Mouse (Mus musculus): ENCODE measurements at regions not wholly inside any gene's neighbourhood (a gene's known extent, or its start where the extent isn't known, plus 50 kb on each side); places are given as distances from the start of the nearest gene placed in this dataset.
"Not testable (repeated sequence)": the region's sequence is repeated elsewhere in the genome, so short reads cannot be mapped to it uniquely, and the experiment has no call there.

DNA sequence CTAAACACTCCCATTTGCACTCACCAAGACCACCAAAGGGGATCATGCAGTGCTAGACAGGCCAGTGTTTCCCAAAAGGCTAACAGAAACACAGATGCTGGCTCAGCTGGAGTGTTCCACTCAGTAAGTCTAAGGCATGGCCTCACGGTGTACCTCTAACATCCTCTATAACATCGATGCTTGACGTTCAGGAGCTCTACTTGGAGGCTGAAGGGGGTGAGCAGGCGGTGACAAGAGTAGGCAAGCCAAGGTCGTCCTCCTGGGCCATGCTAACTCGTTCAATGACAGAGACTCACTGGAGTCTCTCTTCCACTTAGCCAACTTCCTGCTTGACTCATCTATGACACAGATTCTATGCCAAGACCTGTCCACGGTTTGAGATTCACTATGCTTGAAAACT, 105.9 kb upstream of the Fhl2 start:
- DNase-seq (ENCODE audit: extremely low spot score in 1 of 2, low spot score in 1 of 2), result no peak

DNA sequence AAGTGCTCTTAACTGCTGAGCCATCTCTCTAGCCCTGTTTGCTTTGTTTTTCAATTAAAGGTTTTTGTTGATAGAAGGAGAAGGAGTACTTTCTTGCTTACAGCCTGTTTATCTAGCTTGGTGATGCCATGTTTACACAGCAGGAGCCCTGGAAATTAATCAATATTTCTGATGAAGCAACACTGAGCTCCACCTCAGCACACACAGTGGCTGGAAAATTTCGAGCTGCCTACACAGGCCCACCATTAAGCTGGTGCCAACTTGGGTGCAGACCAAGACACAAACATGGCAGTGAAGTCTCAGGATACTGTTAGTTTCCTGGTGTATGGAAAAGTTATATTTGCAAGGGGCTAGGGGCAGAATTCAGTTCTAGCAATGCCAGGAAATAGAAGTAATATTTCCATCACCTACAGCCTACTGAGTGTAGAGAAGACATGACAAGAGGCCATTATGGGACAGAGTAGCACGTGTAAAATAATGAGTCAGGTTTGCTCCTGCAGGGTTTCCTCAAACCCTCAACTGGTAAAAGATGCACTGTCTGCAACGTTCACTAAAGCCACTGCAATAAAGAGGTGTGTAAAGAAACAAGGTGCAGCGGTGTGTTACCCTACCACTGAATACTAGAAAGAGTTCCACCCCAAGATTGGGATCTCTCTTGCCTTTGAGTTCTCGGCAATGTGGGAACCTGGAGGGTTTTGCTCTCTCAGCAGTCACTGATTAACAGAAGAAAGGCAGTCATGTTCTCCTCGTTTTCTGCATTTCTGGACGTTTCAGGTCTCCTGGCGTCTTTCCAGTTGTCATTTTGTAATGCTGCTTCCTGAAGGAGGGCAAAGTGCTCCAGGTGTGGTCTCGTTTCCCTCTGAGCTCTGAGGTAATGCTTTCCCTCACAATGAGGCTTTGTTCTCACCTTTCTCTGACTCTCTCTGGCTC, 108.8 kb upstream of the Fhl2 start:
- no peak for DNase-seq (ENCODE audit: extremely low spot score in 1 of 2, low spot score in 1 of 2)

DNA sequence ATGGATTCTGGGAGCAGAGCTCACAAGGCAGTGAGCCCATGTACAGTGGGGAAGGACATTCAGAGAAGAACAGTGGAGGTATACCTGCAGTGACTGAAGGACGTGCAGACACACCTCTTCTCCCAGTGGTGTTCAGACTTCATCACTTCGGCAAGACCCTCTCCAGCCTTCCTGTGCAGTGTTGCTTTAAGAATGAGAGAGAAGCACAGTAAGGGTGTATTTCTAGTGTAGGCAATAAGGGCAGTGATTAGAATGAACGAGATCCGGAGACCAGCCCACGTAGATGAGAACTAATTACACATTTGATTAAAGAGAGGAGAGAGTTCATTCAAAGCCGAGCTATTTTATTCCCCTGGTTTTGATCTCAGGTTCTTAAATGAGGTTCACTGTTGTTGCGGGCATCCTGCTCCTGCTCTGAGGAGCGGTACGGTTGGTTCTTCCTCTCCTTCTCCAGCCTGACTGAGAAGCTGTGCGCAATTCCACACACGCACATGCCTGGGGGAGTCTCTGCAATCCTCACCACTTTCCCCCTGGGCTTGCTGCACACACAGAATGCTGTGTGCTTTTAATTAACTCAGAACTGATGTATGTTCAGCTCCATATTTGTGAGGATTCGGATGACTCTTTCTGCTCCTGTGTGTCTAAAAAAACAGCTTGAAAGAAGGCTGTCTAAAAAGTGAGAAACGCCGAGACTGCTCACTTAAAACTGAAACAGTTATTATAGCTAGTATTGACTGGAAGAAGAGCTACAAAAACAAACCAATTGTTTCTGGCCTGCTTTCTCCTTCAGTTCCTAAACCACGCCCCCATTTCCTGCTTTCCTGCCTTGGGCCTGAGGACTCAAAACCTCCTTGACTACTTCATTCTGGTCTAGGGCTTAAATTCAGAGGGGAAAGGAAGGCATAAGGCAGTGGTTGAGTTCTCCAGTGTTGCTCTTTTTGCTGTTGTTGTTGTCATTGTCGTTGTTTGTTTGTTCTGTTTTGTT, 114.2 kb upstream of the Fhl2 start:
- peak in 1 of 2 experiments; percentile 13 for DNase-seq (ENCODE audit: extremely low spot score in 1 of 2, low spot score in 1 of 2)

DNA sequence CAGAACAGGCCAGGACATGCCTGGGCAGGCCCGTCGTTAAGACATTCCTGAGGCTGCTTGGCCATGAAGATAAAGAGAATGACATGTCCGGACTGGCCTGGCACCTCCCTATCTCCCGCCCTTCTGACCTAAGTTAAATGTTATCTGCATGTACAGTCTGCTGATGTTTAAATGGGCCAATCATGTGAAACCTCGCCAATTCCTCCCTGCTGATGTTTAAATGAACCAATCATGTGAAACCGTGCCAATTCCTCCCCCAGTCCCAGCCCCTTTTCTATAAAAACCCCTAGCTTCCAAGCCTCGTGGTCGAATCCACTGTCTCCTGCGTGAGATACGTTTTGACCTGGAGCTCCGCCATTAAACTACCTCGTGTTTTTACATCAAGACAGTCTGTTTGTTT, 119.5 kb upstream of the Fhl2 start:
- not testable (repeated sequence) for DNase-seq (ENCODE audit: extremely low spot score in 1 of 2, low spot score in 1 of 2)

DNA sequence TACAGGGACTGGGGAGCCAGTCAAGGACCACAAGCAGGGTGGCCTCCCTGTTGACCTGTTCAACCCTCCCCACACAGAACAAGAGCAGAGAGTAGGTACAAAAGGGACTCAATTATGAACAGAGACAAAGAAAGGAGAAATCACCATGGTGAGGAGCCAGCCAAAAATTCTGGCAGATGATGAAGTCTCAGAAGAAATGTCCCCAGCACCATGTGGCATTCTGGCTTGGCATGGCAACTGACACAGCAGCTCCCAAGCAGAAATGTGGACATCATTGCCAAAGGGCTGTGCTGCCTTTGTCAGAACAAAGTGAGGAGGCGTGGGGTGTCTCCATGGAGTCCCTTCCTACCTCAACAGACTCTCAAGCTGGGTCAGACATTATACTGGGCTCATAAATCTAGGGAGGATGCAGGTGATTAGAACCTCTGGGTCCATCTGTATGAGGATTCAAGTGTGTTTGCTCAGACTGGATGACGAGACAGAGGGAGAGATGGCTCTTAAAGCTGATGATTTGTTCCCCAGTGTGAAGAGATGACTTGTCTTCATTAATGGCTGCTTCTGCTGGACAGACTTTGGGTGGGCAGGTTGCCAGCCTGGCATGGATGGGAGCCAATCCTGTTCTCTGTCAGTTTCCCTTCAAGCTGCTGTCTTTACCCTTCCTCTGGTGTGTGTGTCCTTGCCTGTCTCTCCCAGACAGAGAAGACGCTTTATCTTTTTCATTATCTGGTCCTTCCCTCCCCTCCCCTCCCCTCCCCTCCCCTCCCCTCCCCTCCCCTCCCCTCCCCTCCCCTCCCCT, 120.5 kb upstream of the Fhl2 start:
- DNase-seq (ENCODE audit: extremely low spot score in 1 of 2, low spot score in 1 of 2), result peak in 1 of 2 experiments; percentile 19

DNA sequence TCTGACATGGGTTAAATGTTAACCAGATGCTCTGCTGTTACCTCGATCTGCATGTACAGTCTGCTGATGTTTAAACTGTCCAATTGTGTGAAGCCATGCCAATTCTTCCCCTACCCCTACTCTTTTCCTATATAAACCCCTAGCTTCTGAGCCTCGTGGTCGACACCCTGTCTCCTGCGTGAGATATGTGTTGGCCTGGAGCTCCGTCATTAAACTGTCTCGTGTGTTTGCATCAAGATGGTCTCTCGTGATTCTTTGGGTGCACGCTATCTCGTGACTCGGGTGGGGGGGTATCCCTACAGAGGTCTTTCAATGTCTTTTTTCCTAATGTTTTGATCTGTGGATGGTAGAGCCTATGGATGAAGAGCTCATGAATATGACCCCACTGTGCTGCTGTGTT, 110.9 kb upstream of the Nck2 start:
- not testable (repeated sequence) for DNase-seq (ENCODE audit: extremely low spot score in 1 of 2, low spot score in 1 of 2)

DNA sequence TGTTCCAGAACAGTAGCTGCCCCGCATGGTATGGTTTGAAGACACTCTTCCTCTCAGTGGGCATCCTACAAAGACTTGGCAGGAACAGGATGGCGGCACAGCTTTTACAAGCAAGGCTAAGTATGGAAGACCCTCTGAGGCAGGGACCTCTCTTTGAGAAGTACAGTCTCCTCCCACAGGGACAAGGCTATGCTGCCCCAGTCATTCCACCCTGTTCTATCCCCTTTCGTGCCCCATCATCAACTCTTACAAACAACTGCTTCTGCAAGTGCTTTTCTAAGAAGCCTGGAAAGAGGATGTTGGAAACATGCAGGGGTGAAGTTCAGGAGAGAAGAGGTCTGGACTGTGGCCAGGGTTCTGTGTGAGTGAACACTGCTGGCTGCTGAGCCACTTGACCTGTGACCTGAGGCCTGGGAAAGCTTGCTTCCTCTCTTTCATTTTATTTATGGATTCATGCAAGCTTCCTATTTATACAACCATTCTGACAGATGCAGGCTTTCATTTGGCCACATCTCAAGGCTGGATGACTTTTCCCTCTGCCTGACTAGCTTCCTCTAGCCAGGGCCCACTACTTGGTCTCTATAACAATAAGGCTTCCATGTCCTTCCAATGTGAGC, 107.1 kb upstream of the Nck2 start:
- DNase-seq (ENCODE audit: extremely low spot score in 1 of 2, low spot score in 1 of 2), result no peak

DNA sequence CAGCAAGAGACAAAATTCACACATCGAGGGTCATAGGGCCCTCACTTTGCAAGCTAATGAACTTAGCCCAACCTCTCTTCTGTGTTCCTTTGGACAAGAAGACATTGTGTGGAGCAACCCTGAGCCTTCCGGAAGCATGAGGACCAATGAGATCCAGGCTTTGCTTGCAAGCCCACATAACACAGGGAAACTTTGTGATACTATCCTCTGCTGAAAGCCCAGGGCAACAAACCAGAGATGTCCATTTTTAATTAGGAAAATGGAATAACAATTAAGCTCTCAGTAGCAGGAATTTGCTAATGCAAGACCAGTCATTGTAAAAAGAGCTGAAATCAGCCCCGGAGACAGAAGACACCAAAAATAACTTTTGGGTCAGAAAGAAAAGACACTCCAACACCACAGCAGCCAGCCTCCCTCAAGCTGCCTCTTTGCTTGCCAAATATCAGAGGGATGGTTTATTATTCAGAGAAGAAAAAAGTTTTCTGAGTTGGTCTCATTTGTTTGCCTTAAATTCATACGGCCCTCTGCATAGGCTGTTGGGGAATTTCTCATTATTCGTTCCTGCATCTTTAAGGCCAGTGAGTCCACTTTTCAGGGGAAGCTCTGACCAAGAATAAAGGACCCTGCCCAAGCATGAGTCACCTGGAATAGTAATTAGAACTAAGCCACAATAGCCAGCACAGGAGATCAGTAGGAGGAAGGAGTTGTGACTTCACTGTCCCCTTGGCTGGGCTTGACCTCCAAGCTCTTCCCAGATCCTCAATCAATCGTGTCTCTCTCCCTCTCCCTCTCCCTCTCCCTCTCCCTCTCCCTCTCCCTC, 106.1 kb upstream of the Nck2 start:
- DNase-seq (ENCODE audit: extremely low spot score in 1 of 2, low spot score in 1 of 2), result no peak

DNA sequence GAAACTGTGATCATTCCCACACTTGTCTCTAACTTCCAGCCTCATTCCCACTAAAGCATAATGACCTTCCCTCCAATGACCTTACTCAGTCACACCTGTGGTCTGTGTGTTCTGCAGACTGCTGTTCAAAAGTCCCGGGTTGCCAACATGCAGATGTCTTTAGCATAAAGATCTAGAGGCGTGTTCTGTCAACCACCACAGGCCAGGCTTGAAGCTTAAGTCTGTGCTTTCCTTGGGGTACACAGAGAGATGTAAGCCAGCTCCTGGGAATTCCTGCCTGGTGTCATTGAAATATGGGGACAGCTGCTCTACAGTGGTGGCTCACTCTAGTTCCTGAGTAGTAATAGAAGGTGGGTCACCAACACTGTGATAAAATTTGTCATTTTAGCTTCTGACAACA, 101.5 kb upstream of the Nck2 start:
- DNase-seq (ENCODE audit: extremely low spot score in 1 of 2, low spot score in 1 of 2), result no peak

DNA sequence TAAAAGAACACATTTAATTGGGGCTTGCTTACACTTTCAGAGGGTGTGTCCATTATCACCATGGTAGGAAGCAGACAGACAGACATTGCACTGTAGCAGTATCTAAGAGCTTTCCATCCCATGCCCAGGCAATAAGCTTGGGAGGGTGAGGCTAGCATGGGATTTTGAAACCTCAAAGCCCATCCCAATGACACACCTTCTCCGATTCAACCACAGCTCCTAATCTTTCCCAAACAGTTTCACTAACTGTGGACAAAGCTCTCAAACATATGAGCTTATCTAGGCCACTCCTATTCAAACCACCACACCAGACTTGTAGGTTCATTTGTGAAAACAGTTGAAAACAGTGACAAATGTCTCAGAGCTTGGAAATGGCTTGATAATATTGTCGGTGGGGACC, 101.0 kb upstream of the Nck2 start:
- no peak for DNase-seq (ENCODE audit: extremely low spot score in 1 of 2, low spot score in 1 of 2)

DNA sequence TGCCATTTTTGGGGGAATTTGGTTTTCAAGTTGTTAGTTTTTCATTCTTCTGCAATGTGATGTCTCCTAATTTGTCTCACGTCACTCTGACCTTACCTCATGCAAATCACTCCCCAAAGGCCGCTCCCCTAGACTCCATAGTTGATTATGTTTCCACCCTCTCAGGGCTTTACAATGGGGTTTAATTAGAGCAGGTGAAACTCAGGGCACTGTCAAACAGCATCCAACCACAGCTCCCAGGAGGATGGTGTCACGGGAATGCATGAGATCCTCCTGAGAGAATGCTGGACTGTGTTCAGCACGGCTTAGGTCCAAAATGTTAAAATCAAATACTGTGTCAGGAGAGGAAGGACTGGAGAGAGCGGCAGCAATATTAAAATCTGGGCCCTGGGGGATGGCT, 100.4 kb upstream of the Nck2 start:
- no peak for DNase-seq (ENCODE audit: extremely low spot score in 1 of 2, low spot score in 1 of 2)

DNA sequence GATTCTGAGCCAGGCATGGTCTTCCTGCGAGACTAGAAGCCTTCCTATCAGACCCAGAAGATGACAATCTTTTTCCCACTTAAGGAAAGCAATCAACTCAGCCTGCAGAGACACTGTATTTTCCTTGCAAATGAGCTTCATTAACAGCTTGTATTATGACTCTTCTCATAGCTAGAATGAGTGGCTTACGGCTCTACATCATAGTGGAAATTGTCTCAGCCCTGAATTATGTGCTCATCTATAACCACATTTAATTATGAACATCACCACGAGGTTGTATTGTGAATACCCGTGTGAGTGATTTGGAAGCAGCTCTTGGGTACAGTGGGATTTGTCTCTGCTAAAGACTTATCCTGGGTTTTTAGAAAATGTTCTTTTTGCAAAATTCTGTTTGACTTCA, 97.2 kb upstream of the Nck2 start:
- DNase-seq (ENCODE audit: extremely low spot score in 1 of 2, low spot score in 1 of 2), result no peak

DNA sequence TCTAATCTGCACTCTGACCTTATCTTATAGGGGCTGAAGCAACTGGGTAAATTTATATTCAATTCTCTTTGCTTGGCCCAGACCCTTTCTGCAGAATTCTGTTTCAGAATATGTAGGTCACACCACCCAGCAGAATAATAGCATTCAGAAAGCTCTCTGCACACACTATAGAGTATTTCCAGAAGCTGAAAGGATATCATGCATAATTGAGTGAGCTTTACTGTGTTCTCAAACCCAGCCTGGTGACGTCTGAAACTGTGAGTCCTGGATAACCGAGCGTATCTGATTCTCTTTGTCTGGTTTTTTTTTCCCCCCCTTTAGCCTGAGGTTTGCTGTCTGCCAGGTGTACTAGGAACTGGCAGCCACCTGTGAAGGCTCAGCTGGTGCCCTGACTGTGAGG, 94.4 kb upstream of the Nck2 start:
- DNase-seq (ENCODE audit: extremely low spot score in 1 of 2, low spot score in 1 of 2), result no peak

DNA sequence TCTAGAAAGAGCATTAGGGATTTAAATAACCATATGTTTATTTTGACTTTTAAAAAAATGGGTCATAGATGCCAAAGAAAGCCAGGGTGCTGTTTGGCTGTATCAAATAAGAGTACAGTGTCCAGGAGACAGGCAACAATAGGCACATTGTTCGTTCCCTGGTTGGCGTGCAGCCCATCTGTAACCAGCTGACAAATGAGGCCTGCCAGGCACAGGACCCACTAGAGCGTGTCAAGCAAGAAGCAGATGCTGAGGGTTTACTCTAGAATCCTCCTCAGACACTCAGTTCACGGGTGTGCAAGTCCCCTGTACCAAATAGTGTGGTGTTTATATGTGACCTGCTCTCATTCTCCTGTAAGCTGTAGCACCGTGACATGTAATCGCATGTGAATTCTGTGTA, 86.2 kb upstream of the Nck2 start:
- DNase-seq (ENCODE audit: extremely low spot score in 1 of 2, low spot score in 1 of 2), result peak in 1 of 2 experiments; percentile 42

DNA sequence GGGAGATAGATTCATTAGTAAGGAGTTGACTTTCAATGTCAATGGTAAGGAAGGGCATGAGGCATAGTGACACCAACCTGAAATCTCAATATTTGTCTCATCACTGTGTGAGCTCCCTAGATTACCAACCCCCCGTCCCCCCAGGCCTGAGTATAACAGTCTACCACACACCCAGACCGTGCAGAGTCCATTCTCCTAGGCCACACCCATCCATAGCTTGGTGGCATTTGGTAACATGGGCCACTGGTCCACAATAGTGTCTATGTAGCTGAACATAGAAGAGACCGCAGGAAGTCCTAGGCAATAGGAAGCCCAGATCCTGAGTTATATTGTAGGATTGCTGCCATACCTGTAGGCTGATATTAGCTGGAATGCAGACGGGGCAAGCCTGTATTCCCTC, 84.7 kb upstream of the Nck2 start:
- no peak for DNase-seq (ENCODE audit: extremely low spot score in 1 of 2, low spot score in 1 of 2)

DNA sequence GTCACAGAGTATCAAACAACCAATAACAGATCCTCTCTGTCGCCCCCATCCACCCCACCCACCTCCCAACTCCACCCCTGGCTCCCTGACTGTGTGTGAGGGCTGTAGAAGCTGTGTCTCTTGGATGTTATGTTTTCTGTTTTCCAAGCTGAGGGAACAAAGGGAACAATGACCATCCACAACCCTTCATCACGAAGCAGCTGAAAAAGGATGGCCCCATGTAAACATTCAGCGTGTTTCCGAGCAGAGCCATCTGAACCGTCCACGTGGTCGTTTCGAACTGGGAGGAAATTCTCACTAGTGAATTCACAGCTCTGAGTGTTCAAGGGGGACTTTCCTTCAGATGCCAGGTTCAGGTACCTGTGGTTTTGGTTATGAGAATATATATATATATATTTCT, 84.1 kb upstream of the Nck2 start:
- DNase-seq (ENCODE audit: extremely low spot score in 1 of 2, low spot score in 1 of 2), result no peak

DNA sequence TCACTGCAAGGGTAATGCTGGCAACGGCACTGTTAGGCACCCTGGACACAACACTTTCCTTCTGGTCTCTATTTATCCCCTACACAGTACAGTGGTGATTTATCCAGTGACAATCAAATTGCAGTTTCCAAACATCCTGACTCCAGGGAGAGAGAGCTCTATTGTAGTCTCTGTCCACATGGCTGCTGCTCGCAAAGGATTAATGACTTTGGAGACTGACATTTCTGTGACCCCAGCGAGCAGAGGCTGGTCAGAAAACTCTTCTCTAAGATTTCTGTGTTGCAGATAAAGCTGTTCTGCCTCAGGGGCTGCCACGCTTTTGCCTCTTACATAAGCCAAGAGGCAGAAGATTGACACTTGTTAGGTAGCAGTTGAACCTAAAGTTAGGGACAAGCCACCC, 83.6 kb upstream of the Nck2 start:
- no peak for DNase-seq (ENCODE audit: extremely low spot score in 1 of 2, low spot score in 1 of 2)

DNA sequence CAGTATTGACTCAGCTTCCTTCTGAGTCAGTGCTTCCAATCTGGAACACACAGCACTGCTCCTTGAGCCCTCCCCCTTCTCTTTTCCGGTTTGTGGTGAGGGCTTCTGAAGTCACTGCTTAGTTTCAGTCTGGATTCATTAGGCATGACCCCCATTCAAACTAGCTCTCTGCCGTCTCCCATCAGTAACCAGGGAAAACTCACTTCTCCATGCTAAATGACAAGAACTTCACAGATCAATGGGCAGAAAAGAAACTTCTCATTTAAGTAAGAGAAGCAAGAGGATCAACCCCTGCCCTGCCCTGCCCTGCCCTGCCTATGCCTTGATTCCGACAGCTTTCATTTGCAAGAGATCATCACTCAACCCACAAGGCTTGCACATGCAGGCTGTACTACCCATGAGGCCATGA, 82.9 kb upstream of the Nck2 start:
- peak in 1 of 2 experiments; percentile 7 for DNase-seq (ENCODE audit: extremely low spot score in 1 of 2, low spot score in 1 of 2)

DNA sequence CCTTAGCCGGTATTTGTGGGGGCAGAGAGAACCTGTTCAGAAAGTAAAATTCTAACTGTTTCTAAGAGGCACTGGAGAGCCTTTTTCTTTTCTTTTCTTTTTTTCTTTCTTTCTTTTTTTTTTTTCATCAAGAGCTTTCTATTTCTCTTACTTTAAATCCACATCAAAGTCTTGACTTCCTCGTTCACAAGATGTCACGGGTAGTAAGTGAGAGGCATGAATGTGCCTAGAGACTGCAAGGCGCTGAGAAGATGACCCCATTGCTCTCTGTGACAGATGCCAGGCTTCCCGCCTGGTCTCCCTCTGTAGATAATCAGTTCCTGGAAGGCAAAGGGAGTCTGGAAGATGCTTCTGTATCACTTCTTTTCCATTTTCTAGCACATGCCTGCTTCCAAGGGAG, 82.2 kb upstream of the Nck2 start:
- no peak for DNase-seq (ENCODE audit: extremely low spot score in 1 of 2, low spot score in 1 of 2)
